ENCODE assay signal across 13 mouse cellular contexts in genomic region chr10:8642266-8642665, GRCm38 (mm10).
"Had no signal": no experiment of that assay in that cellular context is flagged by ENCODE, and none has a peak within 500 bp of the region (broad histone marks: within the 10 kb centered on the region; RNA-seq: fewer than 3 reads in every experiment).

No protein-coding gene starts in this region.

- H3K27ac ChIP-seq: limb, embryonic 12.5 days; limb, embryonic 15.5 days; liver, embryonic 13.5 days had no signal

- DNase-seq: kidney, adult 18-20 months; left cerebral cortex, postnatal 4 days; liver, embryonic 13.5 days; lung, adult 2 months; lung, postnatal 14 days; lung, postnatal 4 days; midbrain, embryonic 14.5 days; thymus, adult 18-20 months; thymus, postnatal 36 days had no signal

- H3K9ac ChIP-seq: limb, embryonic 12.5 days; limb, embryonic 15.5 days; liver, embryonic 13.5 days had no signal

- H3K4me2 ChIP-seq: limb, embryonic 12.5 days; limb, embryonic 15.5 days; liver, embryonic 13.5 days; midbrain, embryonic 11.5 days had no signal

- H3K9me3 ChIP-seq: limb, embryonic 15.5 days; liver, embryonic 13.5 days had no signal

- H3K27me3 ChIP-seq: limb, embryonic 12.5 days; limb, embryonic 15.5 days; liver, embryonic 13.5 days had no signal

- H3K4me3 ChIP-seq: limb, embryonic 12.5 days; limb, embryonic 15.5 days; liver, embryonic 13.5 days had no signal

- H3K36me3 ChIP-seq: limb, embryonic 12.5 days; limb, embryonic 15.5 days; liver, embryonic 13.5 days had no signal

- ATAC-seq: intestine, embryonic 16.5 days had no signal

- H3K4me1 ChIP-seq: limb, embryonic 12.5 days; limb, embryonic 15.5 days; liver, embryonic 13.5 days had no signal
